Mouse (Mus musculus): ENCODE results near the gene 4931406P16Rik. TPM values are rescaled to one million over a fixed set of nuclear protein-coding genes. Genes with fewer than 3 reads are reported as not detected.

Gene 4931406P16Rik
- polyA plus RNA-seq, 1 experiment from 2014 or later = 50.3 TPM

- 10% methylated on average over 5 of the region's 5 CpGs for WGBS
- Histone ChIP-seq H3K9ac (peak overlapping the region; percentile 84), H3K27ac (ENCODE audit: poor library complexity, severe bottlenecking) (peak overlapping the region; percentile 89), H3K4me2 (peak overlapping the region; percentile 76), H3K4me3 (peak overlapping the region; percentile 73), H3K4me1 (replicated peaks) (peaks cover 61% of the 10 kb centered on the region), H3K27me3 (replicated peaks) (no peaks in the 10 kb centered on the region), H3K36me3 (peaks cover 46% of the 10 kb centered on the region), H3K9me3 (replicated peaks) (no peaks in the 10 kb centered on the region)
- ATAC-seq (ENCODE audit: insufficient number of reproducible peaks, low FRiP score) = no peak
These were observed 84.2 kb downstream of the 4931406P16Rik start for GRCm38 (mm10) chr7:34229153-34229552.

- H3K9ac ChIP-seq = peak overlapping the region; percentile 84
- H3K36me3 ChIP-seq = peaks cover 51% of the 10 kb centered on the region
- ATAC-seq (ENCODE audit: insufficient number of reproducible peaks, low FRiP score) = no peak
- peaks cover 59% of the 10 kb centered on the region for H3K4me1 ChIP-seq (replicated peaks)
- H3K27ac ChIP-seq (ENCODE audit: poor library complexity, severe bottlenecking) = 0 out of 2 replicates have a peak overlapping the region, but pooled peaks have one; percentile 89
- peak overlapping the region; percentile 76 for H3K4me2 ChIP-seq
- H3K9me3 ChIP-seq (replicated peaks) = no peaks in the 10 kb centered on the region
- H3K27me3 ChIP-seq (replicated peaks) = no peaks in the 10 kb centered on the region
- peak overlapping the region; percentile 73 for H3K4me3 ChIP-seq
- WGBS = 12% methylated on average over 9 of the region's 9 CpGs
These were observed 84.7 kb downstream of the 4931406P16Rik start for GRCm38 (mm10) chr7:34228641-34229040.

DNA sequence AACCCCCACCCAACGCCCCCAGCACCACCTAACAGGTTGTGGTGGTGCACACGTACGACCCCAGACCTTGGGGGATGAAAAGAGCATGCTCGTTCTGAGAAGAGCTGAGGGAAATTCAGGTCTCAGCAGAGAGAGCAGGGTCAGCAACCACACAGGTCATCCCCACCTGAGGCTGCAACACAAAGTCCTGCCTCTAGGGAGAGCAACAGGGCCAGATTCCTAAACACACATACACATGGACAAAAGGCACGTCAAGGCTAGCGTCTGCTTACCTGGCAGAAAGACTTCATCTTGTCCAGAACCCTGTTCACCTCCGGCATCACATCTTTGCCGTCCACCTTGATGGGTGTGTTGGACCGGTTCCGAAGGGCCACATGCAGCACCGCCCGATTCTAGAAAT is 86.5 kb downstream of the 4931406P16Rik start:
- Histone ChIP-seq H3K36me3 (peaks cover 69% of the 10 kb centered on the region), H3K9ac (peak overlapping the region; percentile 84; the same call in 1 of the 2 replicates), H3K4me1 (replicated peaks) (peaks cover 47% of the 10 kb centered on the region), H3K9me3 (replicated peaks) (no peaks in the 10 kb centered on the region), H3K4me2 (peak overlapping the region; percentile 76), H3K27me3 (replicated peaks) (no peaks in the 10 kb centered on the region), H3K27ac (ENCODE audit: poor library complexity, severe bottlenecking) (no peak overlapping the region), H3K4me3 (peak overlapping the region; percentile 73)
- WGBS = 86% methylated on average over 12 of the region's 12 CpGs
- no peak for ATAC-seq (ENCODE audit: insufficient number of reproducible peaks, low FRiP score)

DNA sequence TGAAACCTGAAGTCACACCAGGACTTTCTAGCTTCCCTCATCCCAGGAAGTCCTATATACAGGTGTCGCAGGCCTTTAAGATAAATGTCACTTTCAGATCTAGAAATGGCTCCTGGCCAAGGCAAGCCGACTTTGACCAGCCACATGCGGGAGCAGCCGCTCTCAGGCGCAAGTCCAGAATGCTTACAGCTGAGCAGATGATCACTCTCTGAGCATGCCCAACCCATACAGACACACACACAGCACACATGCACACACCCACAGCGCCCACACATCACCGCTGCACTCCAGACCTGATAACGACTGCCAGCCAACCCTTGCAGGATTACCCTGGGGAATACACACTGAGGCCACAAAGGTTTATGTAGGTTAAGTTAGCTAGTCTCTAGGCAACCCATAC is 87.3 kb downstream of the 4931406P16Rik start:
- 50% methylated on average over 8 of the region's 8 CpGs for WGBS

GRCm38 (mm10) chr7:34224308-34224707 is 89.0 kb downstream of the 4931406P16Rik start:
- no peaks in the 10 kb centered on the region for H3K27me3 ChIP-seq (replicated peaks)
- no peak for ATAC-seq (ENCODE audit: insufficient number of reproducible peaks, low FRiP score)
- H3K9me3 ChIP-seq (replicated peaks) = no peaks in the 10 kb centered on the region
- 93% methylated on average over 6 of the region's 6 CpGs for WGBS
- H3K27ac ChIP-seq (ENCODE audit: poor library complexity, severe bottlenecking) = no peak overlapping the region
- no peak overlapping the region for H3K9ac ChIP-seq
- peaks cover 95% of the 10 kb centered on the region for H3K36me3 ChIP-seq
- no peak overlapping the region for H3K4me2 ChIP-seq
- H3K4me3 ChIP-seq = no peak overlapping the region
- peaks cover 40% of the 10 kb centered on the region for H3K4me1 ChIP-seq (replicated peaks)

More for the DNA sequence above, 87.3 kb downstream of the 4931406P16Rik start:
- H3K9ac ChIP-seq = peak overlapping the region; percentile 84; the same call in 1 of the 2 replicates
- H3K27me3 ChIP-seq (replicated peaks) = no peaks in the 10 kb centered on the region
- peaks cover 77% of the 10 kb centered on the region for H3K36me3 ChIP-seq
- 0 out of 2 replicates have a peak overlapping the region, but pooled peaks have one; percentile 10 for H3K27ac ChIP-seq (ENCODE audit: poor library complexity, severe bottlenecking)
- H3K4me2 ChIP-seq = peak overlapping the region; percentile 76
- peak overlapping the region; percentile 73 for H3K4me3 ChIP-seq
- H3K4me1 ChIP-seq (replicated peaks) = peaks cover 47% of the 10 kb centered on the region
- no peaks in the 10 kb centered on the region for H3K9me3 ChIP-seq (replicated peaks)
- no peak for ATAC-seq (ENCODE audit: insufficient number of reproducible peaks, low FRiP score)

DNA sequence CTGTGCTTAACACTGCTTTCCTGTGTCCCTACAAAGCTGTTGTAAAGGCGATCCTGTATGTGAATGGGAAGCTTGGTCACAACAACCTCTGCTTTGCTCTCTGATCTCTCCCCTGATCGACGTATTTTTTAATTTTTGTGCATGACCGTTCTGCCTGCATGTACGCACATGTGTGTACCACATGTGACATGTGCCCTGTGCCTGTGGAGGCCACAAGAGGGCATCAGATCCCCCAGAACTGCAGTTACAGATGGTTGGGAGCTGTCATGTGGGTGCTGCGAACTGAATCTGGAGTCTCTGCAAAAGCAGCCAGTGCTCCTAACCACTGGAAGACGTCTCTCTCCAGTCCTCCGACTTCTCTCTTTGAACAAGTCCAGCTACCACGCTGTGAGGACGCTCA is 91.0 kb downstream of the 4931406P16Rik start:
- H3K4me3 ChIP-seq = no peak overlapping the region
- H3K27ac ChIP-seq (ENCODE audit: poor library complexity, severe bottlenecking) = no peak overlapping the region
- WGBS = 93% methylated on average over 10 of the region's 10 CpGs
- ATAC-seq (ENCODE audit: insufficient number of reproducible peaks, low FRiP score) = no peak
- peaks cover 99% of the 10 kb centered on the region for H3K36me3 ChIP-seq
- no peak overlapping the region for H3K4me2 ChIP-seq
- H3K9me3 ChIP-seq (replicated peaks) = no peaks in the 10 kb centered on the region
- peaks cover 20% of the 10 kb centered on the region for H3K4me1 ChIP-seq (replicated peaks)
- no peak overlapping the region for H3K9ac ChIP-seq
- no peaks in the 10 kb centered on the region for H3K27me3 ChIP-seq (replicated peaks)

DNA sequence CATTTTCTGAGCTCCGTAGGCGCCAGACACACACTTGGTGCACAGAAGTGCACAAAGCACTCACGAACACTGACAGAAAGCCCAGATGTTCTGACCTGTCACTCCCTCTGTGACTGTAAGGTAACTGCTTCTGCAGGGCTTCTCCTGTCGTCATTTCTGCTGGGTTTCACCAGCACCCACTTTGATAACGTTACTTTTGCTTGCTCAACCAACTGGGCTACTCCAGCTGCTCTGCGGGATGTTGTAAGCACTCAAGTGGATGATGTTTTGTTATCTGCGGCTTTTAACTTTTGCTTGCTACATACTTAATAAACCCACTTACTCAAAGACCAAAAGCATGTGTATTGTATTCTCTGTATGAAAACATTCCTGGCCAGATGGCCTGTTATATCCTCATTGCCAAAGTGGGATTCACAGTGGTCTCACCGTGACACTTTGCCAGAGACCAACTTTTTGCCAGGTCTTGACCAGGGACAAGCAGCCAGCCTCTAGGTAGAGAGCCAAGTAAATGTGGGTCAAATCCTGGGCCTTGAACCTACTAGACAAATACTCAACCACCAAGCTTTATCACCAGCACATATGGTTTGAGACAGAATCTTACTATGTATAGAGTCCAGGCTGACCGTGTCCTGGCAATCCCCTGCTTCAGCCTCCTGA is 91.6 kb downstream of the 4931406P16Rik start:
- H3K9me3 ChIP-seq (replicated peaks) = no peaks in the 10 kb centered on the region
- peaks cover 99% of the 10 kb centered on the region for H3K36me3 ChIP-seq
- H3K9ac ChIP-seq = no peak overlapping the region
- WGBS = 77% methylated on average over 9 of the region's 9 CpGs
- no peaks in the 10 kb centered on the region for H3K27me3 ChIP-seq (replicated peaks)
- H3K4me3 ChIP-seq = no peak overlapping the region
- no peak overlapping the region for H3K27ac ChIP-seq (ENCODE audit: poor library complexity, severe bottlenecking)
- no peak for ATAC-seq (ENCODE audit: insufficient number of reproducible peaks, low FRiP score)
- peaks cover 14% of the 10 kb centered on the region for H3K4me1 ChIP-seq (replicated peaks)
- H3K4me2 ChIP-seq = no peak overlapping the region

DNA sequence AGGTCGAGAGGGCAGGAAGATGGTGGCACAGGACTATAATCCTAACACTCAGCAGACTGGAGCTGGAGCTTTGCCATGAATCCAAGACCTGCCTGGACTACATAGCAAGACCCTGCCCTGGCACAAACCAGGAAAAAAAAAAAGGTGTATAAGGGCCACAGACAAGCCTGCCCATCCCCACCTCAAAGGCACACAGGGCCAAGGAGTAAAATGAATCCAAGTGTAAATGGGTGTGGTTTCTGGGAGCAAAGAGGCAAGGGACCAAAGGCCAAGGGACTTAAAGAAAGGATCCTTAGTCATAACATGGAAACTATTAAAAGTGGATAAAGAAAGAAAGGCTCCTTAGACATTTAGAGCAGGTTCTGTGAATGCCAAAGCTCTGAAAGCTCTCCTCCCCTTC is 94.9 kb downstream of the 4931406P16Rik start:
- no peak overlapping the region for H3K4me2 ChIP-seq
- 80% methylated on average over 1 of the region's 1 CpGs for WGBS
- peaks cover 100% of the 10 kb centered on the region for H3K36me3 ChIP-seq
- H3K9me3 ChIP-seq (replicated peaks) = no peaks in the 10 kb centered on the region
- no peak overlapping the region for H3K4me3 ChIP-seq
- no peak for ATAC-seq (ENCODE audit: insufficient number of reproducible peaks, low FRiP score)
- H3K4me1 ChIP-seq (replicated peaks) = no peaks in the 10 kb centered on the region
- no peak overlapping the region for H3K9ac ChIP-seq
- H3K27ac ChIP-seq (ENCODE audit: poor library complexity, severe bottlenecking) = no peak overlapping the region
- H3K27me3 ChIP-seq (replicated peaks) = no peaks in the 10 kb centered on the region

GRCm38 (mm10) chr7:34216474-34216873 is 96.9 kb downstream of the 4931406P16Rik start:
- WGBS = 88% methylated on average over 10 of the region's 10 CpGs
- H3K27ac ChIP-seq (ENCODE audit: poor library complexity, severe bottlenecking) = no peak overlapping the region
- H3K27me3 ChIP-seq (replicated peaks) = no peaks in the 10 kb centered on the region
- ATAC-seq (ENCODE audit: insufficient number of reproducible peaks, low FRiP score) = no peak
- H3K9ac ChIP-seq = no peak overlapping the region
- H3K4me3 ChIP-seq = no peak overlapping the region
- no peaks in the 10 kb centered on the region for H3K9me3 ChIP-seq (replicated peaks)
- peaks cover 100% of the 10 kb centered on the region for H3K36me3 ChIP-seq
- no peaks in the 10 kb centered on the region for H3K4me1 ChIP-seq (replicated peaks)
- no peak overlapping the region for H3K4me2 ChIP-seq

- no peak overlapping the region for H3K27ac ChIP-seq (ENCODE audit: poor library complexity, severe bottlenecking)
- peaks cover 100% of the 10 kb centered on the region for H3K36me3 ChIP-seq
- H3K4me2 ChIP-seq = no peak overlapping the region
- no peak for ATAC-seq (ENCODE audit: insufficient number of reproducible peaks, low FRiP score)
- H3K27me3 ChIP-seq (replicated peaks) = no peaks in the 10 kb centered on the region
- H3K4me3 ChIP-seq = no peak overlapping the region
- 86% methylated on average over 9 of the region's 9 CpGs for WGBS
- no peak overlapping the region for H3K9ac ChIP-seq
- 0 out of 2 replicates have a peak, but pooled peaks cover 4% of the 10 kb centered on the region for H3K4me1 ChIP-seq (replicated peaks)
- H3K9me3 ChIP-seq (replicated peaks) = no peaks in the 10 kb centered on the region
These were observed 97.9 kb downstream of the 4931406P16Rik start for GRCm38 (mm10) chr7:34215481-34215880.

DNA sequence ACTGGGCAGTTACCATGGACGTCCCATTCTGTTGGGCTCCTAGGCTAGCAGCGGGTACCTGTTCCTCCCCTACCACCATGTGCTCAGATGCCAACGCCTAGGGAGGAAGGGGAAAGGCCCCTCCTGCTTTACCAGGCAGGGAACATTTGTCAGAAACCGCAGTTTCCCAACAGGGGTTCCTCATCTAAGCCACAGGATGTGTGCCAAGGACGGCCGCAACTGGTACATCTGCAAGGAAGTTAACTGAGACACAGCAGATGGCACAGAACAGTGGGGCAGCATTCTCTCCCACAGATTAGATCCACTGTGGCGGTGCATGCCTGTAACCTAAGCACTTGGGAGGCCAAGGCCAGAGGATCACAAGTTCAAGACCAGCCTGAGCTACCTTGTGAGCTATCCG is 98.7 kb downstream of the 4931406P16Rik start:
- H3K36me3 ChIP-seq = peaks cover 100% of the 10 kb centered on the region
- H3K9ac ChIP-seq = no peak overlapping the region
- 0 out of 2 replicates have a peak, but pooled peaks cover 8% of the 10 kb centered on the region for H3K4me1 ChIP-seq (replicated peaks)
- no peak overlapping the region for H3K4me3 ChIP-seq
- no peaks in the 10 kb centered on the region for H3K27me3 ChIP-seq (replicated peaks)
- no peak overlapping the region for H3K27ac ChIP-seq (ENCODE audit: poor library complexity, severe bottlenecking)
- no peaks in the 10 kb centered on the region for H3K9me3 ChIP-seq (replicated peaks)
- 92% methylated on average over 8 of the region's 8 CpGs for WGBS
- no peak overlapping the region for H3K4me2 ChIP-seq
- no peak for ATAC-seq (ENCODE audit: insufficient number of reproducible peaks, low FRiP score)

Data from heart, embryonic 12.5 days (tissue).